Mouse (Mus musculus) E14TG2a.4 (cell line): ENCODE measurements around the gene Apod.
"Not testable (repeated sequence)": the region's sequence is repeated elsewhere in the genome, so short reads cannot be mapped to it uniquely, and the experiment has no call there.

ENCODE experiments used
- H3K27me3 ChIP-seq: 2 replicates; pipeline ENCODE4 v1.6.1; 2014; ENCODE audit warnings: low read length, control low read depth; ENCODE audit not compliant: insufficient read depth
- H3K36me3 ChIP-seq: 2 replicates; pipeline ENCODE4 v1.6.1; 2014; ENCODE audit warnings: low read length, control low read depth; ENCODE audit not compliant: insufficient read depth
- H3K4me1 ChIP-seq: replicated peaks from 2 replicates; pipeline ENCODE4 v1.6.1; 2014; ENCODE audit warnings: low read depth, low read length, control low read depth
- H3K4me3 ChIP-seq: replicated peaks from 2 replicates; pipeline ENCODE4 v1.5.1; 2014; ENCODE audit warnings: mild to moderate bottlenecking, low read length
- H3K9me3 ChIP-seq: 2 replicates; pipeline ENCODE4 v1.6.1; 2014; ENCODE audit warnings: low read length, control low read depth
- CTCF ChIP-seq: conservative IDR thresholded peaks from 2 replicates; pipeline ENCODE4 v1.5.1; 2014; ENCODE audit warnings: low read length
- NANOG ChIP-seq: IDR thresholded peaks from 2 replicates; pipeline ENCODE4 v1.6.1; 2014; ENCODE audit warnings: borderline replicate concordance, low read length, mixed read lengths
- POU5F1 ChIP-seq: IDR thresholded peaks from 2 replicates; pipeline ENCODE4 v1.6.1; 2014; ENCODE audit warnings: low read length, borderline replicate concordance

The Apod gene

DNA sequence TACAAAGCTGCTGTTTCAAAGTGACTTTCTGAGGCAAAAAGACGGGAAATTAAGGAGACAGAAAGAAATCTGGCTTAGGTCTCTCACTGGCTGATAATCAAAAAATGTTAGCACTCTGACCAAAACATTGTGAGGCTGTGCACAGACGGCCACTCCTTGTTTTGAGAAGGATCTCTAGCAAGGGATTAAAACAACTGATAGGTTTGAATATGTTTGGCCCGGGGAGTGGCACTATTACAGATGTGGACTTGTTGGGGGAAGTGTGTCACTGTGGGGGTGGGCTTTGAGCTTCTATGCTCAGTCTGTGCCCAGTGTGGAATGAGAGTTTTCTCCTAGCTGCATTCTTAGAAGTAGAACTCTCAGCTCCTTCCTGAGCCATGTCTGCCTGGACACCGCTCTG is 4.7 kb upstream of the Apod start:
- peaks cover 29% of the 10 kb centered on the region for H3K4me1 ChIP-seq
- peaks cover under 1% of the 10 kb centered on the region; the same call in 1 of the 2 replicates for H3K36me3 ChIP-seq
- no peak for TF ChIP-seq POU5F1
- no peak for TF ChIP-seq NANOG
- TF ChIP-seq CTCF: no peak
- H3K4me3 ChIP-seq: no peak overlapping the region
- no peaks in the 10 kb centered on the region for H3K27me3 ChIP-seq
- H3K9me3 ChIP-seq: peaks cover 14% of the 10 kb centered on the region

DNA sequence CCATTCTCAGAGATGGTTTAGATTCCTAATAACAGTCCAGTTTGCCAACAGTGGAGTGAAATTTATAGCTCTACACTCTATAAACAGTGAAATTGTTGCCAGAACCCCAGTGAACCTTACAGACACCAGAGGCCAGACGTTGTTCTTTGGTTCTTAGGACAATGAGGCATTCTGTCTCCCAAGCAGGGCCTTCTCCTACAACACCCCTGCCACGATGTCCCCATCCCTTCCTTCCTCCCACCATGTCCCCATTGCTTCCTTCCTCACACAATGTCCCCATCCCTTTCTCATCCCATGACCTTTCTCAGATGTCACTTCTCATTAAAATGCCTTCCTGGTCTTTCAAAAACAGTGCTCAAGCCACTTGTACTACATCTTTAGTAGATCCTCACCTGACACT is 3.8 kb upstream of the Apod start:
- no peaks in the 10 kb centered on the region for H3K27me3 ChIP-seq
- TF ChIP-seq CTCF (no peak), NANOG (no peak), POU5F1 (no peak)
- no peaks in the 10 kb centered on the region for H3K36me3 ChIP-seq
- H3K4me1 ChIP-seq: peaks cover 36% of the 10 kb centered on the region
- peaks cover 14% of the 10 kb centered on the region for H3K9me3 ChIP-seq
- H3K4me3 ChIP-seq: no peak overlapping the region

DNA sequence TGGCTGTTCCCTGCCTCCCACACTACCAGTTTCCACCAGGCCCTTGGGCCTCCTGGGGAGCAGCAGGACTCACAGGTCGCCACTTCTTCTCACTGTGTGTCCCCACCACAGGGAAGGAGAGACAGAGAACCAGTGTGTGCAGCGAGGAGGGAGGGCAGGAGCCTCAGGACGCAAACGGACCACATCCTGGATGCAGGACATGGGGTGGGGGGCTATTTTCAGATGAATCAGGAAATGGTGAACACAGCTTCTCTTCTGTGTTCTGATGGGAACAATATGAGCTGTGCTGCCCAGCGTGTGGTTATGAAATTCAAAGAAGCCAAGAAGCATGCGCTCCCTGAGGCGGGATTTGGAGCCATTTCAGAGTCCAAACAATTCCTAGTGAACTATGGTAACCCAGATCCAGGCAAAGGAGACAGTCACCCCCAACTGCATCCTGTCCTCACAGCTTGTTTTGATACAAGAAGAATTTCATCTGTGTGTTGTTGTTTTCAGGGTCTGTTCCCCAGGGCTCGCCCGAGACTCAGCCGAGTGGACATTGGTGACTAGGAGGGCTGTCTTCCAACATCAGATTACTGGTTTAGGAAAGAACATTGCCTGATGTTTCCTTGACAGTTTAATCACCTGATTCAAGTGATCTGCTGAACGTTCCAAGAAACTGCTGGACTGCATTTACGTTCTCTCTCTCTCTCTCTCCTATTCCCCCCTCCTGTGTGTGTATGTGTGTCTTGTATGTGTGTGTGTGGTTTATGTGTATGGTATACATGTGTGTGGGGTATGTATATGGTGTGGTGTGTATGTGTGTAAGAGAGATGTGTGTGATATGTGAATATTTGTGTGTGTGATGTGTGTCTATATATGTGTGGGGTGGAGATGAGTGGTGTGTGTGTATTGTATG is 1.9 kb upstream of the Apod start:
- not testable (repeated sequence) for H3K36me3 ChIP-seq, H3K9me3 ChIP-seq, H3K4me3 ChIP-seq, H3K27me3 ChIP-seq
- H3K4me1 ChIP-seq: peaks cover 51% of the 10 kb centered on the region

DNA sequence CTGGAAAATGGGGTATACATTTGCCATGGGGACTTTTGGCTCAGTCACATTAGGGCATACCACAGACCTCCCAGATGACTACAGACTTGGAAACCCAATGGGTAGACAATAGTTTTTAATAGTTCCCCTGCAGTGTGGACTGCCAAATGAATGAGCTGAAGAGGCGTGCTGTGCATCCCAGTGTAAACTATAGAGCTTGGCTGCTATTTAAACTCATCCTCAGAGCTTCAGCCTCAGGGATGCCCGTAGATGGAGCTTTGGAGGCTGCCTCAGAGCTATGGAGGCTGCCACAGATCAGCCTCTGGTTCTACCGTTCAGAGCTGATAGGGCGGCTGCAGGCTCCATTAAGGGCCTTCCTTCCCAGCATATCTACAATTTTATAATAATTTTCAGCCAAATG is 686 bp upstream of the Apod start:
- H3K4me3 ChIP-seq: no peak overlapping the region
- no peaks in the 10 kb centered on the region for H3K36me3 ChIP-seq
- peaks cover 63% of the 10 kb centered on the region for H3K4me1 ChIP-seq
- no peaks in the 10 kb centered on the region for H3K9me3 ChIP-seq
- H3K27me3 ChIP-seq: no peaks in the 10 kb centered on the region
- TF ChIP-seq NANOG (no peak; the same call in 1 of the 2 replicates), POU5F1 (no peak), CTCF (no peak)

DNA sequence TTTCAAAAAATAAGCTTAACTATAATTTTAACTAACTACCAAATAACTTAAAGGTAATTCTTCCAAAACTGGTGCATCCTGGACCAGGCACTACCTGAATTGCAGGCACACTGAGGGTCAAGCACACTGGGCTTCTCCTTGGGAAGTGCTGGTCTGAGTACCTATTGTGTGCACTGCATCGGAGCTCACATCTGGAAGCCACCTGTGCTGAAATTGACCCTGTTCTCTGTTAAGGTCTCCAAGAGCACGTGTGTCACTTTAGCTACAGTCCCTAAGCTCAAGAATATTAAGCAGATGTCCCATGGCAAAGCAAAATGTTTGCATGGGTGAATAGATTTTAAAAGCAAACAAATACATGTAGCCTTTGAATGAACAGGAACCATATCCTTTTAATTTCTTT is 997 bp downstream of the Apod start:
- Histone ChIP-seq H3K27me3 (no peaks in the 10 kb centered on the region), H3K9me3 (no peaks in the 10 kb centered on the region), H3K4me3 (no peak overlapping the region), H3K36me3 (no peaks in the 10 kb centered on the region), H3K4me1 (peaks cover 65% of the 10 kb centered on the region)
- no peak for TF ChIP-seq POU5F1
- no peak for TF ChIP-seq CTCF
- TF ChIP-seq NANOG: no peak

DNA sequence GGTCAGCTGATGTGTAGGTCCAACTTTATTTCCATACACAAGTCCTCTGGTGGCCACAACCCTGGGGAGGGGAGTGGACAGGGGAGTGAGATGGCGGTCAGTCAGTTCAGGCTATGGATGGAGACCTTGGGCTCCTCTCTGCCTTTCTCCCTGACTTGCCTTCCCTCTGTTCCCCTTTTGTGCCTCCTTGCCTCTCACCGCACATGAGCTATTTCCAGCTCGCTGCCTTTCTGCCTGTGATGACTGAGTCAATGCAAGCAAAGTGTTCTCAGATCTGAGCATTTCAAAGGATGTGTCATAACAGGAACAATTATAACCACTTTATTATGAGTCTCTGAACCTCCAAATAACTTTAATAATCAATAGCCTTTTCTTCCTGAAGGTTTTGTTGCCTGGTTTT is 2.3 kb downstream of the Apod start:
- no peaks in the 10 kb centered on the region for H3K27me3 ChIP-seq
- H3K4me1 ChIP-seq: peaks cover 65% of the 10 kb centered on the region
- no peaks in the 10 kb centered on the region for H3K9me3 ChIP-seq
- H3K4me3 ChIP-seq: no peak overlapping the region
- TF ChIP-seq NANOG (no peak), CTCF (no peak), POU5F1 (no peak)
- no peaks in the 10 kb centered on the region for H3K36me3 ChIP-seq

DNA sequence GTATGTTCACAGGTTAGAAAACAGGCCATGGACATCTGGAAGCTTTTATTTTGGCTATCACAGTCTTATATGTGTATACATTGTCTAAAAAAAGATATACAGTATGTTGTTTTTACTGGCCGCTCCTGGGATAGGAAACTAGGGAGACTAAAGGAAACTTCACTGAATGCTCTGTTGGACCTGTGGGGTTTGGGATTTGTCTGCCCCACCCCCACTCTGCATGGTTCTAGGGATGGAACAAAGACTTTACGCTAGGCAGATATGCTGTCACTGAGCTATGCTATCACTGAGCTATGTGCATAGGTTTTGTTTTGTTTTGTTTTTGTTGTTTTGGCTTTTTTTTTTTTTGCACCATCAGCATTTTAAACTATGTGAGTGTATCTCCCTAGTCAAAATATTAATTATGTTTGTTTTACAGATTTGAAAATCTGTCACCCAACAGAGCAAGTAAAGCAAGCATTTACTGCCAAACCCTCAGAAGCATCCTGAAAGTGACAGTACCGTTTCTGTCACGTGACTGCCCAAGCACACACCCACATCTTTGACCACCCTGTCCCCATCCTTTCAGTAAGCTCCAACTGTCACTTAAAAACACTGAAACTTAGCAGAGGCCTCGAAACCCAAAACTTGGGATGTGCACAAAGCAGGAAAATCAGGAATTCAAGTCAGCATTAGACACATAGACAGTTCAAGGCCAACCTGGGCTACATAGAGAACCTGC is 9.2 kb downstream of the Apod start:
- Histone ChIP-seq H3K4me3 (no peak overlapping the region), H3K9me3 (peaks cover 4% of the 10 kb centered on the region; the same call in 1 of the 2 replicates), H3K27me3 (no peaks in the 10 kb centered on the region), H3K36me3 (0 out of 2 replicates have a peak, but pooled peaks cover 4% of the 10 kb centered on the region), H3K4me1 (peaks cover 60% of the 10 kb centered on the region)
- TF ChIP-seq CTCF (no peak), NANOG (no peak), POU5F1 (no peak)

DNA sequence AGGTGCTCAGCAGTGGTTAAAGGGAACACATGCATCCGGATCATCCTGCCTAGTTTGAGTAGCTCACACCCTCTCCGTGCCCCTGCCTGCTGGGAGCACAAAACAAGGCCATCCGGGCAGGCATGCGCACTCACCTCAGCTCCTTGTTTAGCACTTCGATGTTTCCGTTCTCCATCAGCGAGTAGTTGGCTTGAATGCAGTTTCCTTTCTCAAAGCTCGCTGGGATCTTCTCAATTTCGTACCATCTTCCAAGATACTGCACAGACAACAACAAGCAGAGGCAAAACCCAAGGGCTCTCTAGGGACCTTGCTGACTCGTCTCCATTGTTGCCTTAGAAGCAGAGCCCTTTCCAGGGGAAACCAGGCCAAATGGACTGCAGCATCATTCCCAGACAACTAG is 11.3 kb downstream of the Apod start:
- H3K4me1 ChIP-seq: peaks cover 73% of the 10 kb centered on the region
- no peak for TF ChIP-seq NANOG
- no peak for TF ChIP-seq POU5F1
- TF ChIP-seq CTCF: no peak
- 0 out of 2 replicates have a peak, but pooled peaks cover 4% of the 10 kb centered on the region for H3K36me3 ChIP-seq
- H3K27me3 ChIP-seq: no peaks in the 10 kb centered on the region
- peaks cover 4% of the 10 kb centered on the region; the same call in 1 of the 2 replicates for H3K9me3 ChIP-seq
- peak overlapping the region; percentile 63 for H3K4me3 ChIP-seq
